24 mouse cellular contexts compared by ENCODE assay signal in the genomic region with DNA sequence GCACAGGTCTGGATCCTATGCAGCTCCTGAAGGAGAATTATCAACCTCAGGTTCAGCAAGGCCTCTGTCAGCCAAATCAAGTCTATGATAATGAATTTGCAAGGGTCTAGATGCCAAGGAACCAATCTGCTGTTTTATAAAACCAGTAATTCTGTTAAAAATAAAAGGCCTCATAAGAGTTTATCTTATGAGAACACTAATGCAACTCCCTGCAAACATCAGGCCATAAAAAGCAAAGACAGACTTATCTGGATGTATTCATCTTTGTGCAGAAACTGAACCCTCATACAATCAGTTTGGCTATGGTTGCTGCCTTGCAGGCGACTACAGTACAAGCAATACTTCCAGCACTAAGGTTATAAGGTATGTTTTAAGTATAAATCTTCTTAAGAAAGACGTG. TPM values are rescaled to one million over a fixed set of nuclear protein-coding genes. Genes with fewer than 3 reads are reported as not detected.
DNase-seq lines count a peak whose midpoint lies in the region; TF ChIP-seq lines count a peak whose summit lies in the region.
"Had no signal": no experiment of that assay in that cellular context is flagged by ENCODE, and none has a peak within 500 bp of the region (broad histone marks: within the 10 kb centered on the region; RNA-seq: fewer than 3 reads in every experiment).

No protein-coding gene starts in this region.

- no peak for TF ChIP-seq CTCF in MEL (IDR thresholded peaks at IDR 0.05 in 2 of 3, conservative IDR thresholded peaks at IDR 0.05 in 1 of 3; ENCODE audit: control insufficient read depth in 1 of 3, insufficient read depth in 1 of 3, low read depth in 2 of 3, low read length in 3 of 3, poor library complexity in 1 of 3, severe bottlenecking in 1 of 3)

- no peak overlapping the region for H3K27ac ChIP-seq in MEL (ENCODE audit: control insufficient read depth, low read depth, low read length)

- no peak for TF ChIP-seq POLR2A in MEL (IDR thresholded peaks at IDR 0.05; ENCODE audit: control insufficient read depth in 1 of 2, insufficient read depth in 1 of 2, low read depth in 1 of 2, low read length in 2 of 2, poor library complexity in 1 of 2)

- H3K9ac ChIP-seq in MEL (ENCODE audit: control insufficient read depth, low read depth, low read length, poor library complexity, severe bottlenecking), result no peak overlapping the region

- DNase-seq in MEL (ENCODE audit: low read depth, low spot score), result peak; percentile 45
- no peak for DNase-seq in cerebellum, postnatal 36 days
- DNase-seq: adrenal gland, adult 2 months; adrenal gland, adult 8-10 months; adrenal gland, postnatal 10 days; adrenal gland, postnatal 14 days; adrenal gland, postnatal 25 days; adrenal gland, postnatal 36 days; B cell, adult 2 months; cerebellum, adult 11 months; cerebellum, adult 11-12 months; cerebellum, adult 18-20 months; cerebellum, adult 2 months; cerebellum, adult 8-10 months had no signal

- H3K27me3 ChIP-seq in MEL (ENCODE audit: control insufficient read depth in 1 of 2, insufficient read depth in 2 of 2, low read length in 2 of 2), result no peaks in the 10 kb centered on the region
- H3K27me3 ChIP-seq: CH12.LX, Patski had no signal

- H3K4me1 ChIP-seq in MEL (ENCODE audit: control insufficient read depth in 1 of 2, insufficient read depth in 2 of 2, low read length in 2 of 2), result no peaks in the 10 kb centered on the region; a peak in 1 of 4 replicates

- no peak for TF ChIP-seq RAD21 in MEL (IDR thresholded peaks at IDR 0.05; ENCODE audit: low read depth, low read length)

- H3K4me3 ChIP-seq in MEL (ENCODE audit: control insufficient read depth in 1 of 2, insufficient read depth in 1 of 2, low read depth in 2 of 2, low read length in 2 of 2), result no peak overlapping the region

- H3K9me3 ChIP-seq in MEL (replicated peaks; ENCODE audit: insufficient read depth, low read length), result no peaks in the 10 kb centered on the region
- H3K9me3 ChIP-seq: G1E had no signal

- no peaks in the 10 kb centered on the region for H3K79me2 ChIP-seq in MEL (ENCODE audit: control insufficient read depth, insufficient read depth, low read length, poor library complexity)

- 0 out of 4 replicates have a peak, but pooled peaks cover 0 to 2% of the 10 kb centered on the region in 2 experiments for H3K36me3 ChIP-seq in MEL (ENCODE audit: control insufficient read depth in 1 of 2, insufficient read depth in 2 of 2, low read length in 2 of 2)
- H3K36me3 ChIP-seq: G1E had no signal

- peak; percentile 51 to 77; a peak in 3 of 4 replicates for TF ChIP-seq EP300 in MEL (IDR thresholded peaks at IDR 0.05; ENCODE audit: low read depth in 1 of 2, low read length in 2 of 2)

TF ChIP-seq in MEL, 35 proteins besides CTCF, POLR2A, EP300 and RAD21:
- TF ChIP-seq ETS1 (IDR thresholded peaks at IDR 0.05; ENCODE audit: low read depth, low read length) (no peak), TCF12 (IDR thresholded peaks at IDR 0.05; ENCODE audit: low read depth, low read length) (peak; percentile 81; the same call in 1 of the 2 replicates), RCOR1 (IDR thresholded peaks at IDR 0.05; ENCODE audit: low read depth, low read length) (peak; percentile 43), BHLHE40 (IDR thresholded peaks at IDR 0.05; ENCODE audit: borderline replicate concordance, low read depth, low read length) (no peak), MAZ (IDR thresholded peaks at IDR 0.05; ENCODE audit: low read depth, low read length) (no peak), MAFK (IDR thresholded peaks at IDR 0.05; ENCODE audit: borderline replicate concordance, low read depth, low read length) (no peak), ZMIZ1 (IDR thresholded peaks at IDR 0.05; ENCODE audit: low read depth, low read length) (no peak), TBP (IDR thresholded peaks at IDR 0.05; ENCODE audit: low read depth, low read length) (no peak), USF2 (IDR thresholded peaks at IDR 0.05; ENCODE audit: borderline replicate concordance in 1 of 2, insufficient read depth in 1 of 2, low read depth in 1 of 2, low read length in 2 of 2) (no peak), SMC3 (IDR thresholded peaks at IDR 0.05; ENCODE audit: low read depth, low read length) (no peak), NRF1 (IDR thresholded peaks at IDR 0.05; ENCODE audit: insufficient read depth, low read depth, low read length, poor library complexity, severe bottlenecking) (no peak), ZNF384 (IDR thresholded peaks at IDR 0.05; ENCODE audit: low read depth, low read length) (no peak), UBTF (IDR thresholded peaks at IDR 0.05; ENCODE audit: borderline replicate concordance, insufficient read depth, low read depth, low read length) (no peak), MYB (IDR thresholded peaks at IDR 0.05; ENCODE audit: low read depth, low read length) (peak; percentile 69), MEF2A (IDR thresholded peaks at IDR 0.05; ENCODE audit: extremely low read depth, insufficient replicate concordance, low read depth, low read length, poor library complexity, severe bottlenecking) (no peak), POLR2AphosphoS2 (IDR thresholded peaks at IDR 0.05; ENCODE audit: low read length) (no peak), HCFC1 (IDR thresholded peaks at IDR 0.05; ENCODE audit: low read depth, low read length) (no peak), ZC3H11A (IDR thresholded peaks at IDR 0.05; ENCODE audit: low read depth, low read length) (no peak), USF1 (IDR thresholded peaks at IDR 0.05; ENCODE audit: low read depth, low read length) (no peak), SIN3A (IDR thresholded peaks at IDR 0.05; ENCODE audit: low read length) (no peak), CHD2 (IDR thresholded peaks at IDR 0.05; ENCODE audit: low read length) (no peak), NELFE (IDR thresholded peaks at IDR 0.05; ENCODE audit: low read depth, low read length) (no peak), MXI1 (IDR thresholded peaks at IDR 0.05; ENCODE audit: low read depth, low read length) (no peak), ELF1 (IDR thresholded peaks at IDR 0.05; ENCODE audit: low read depth, low read length) (no peak), CHD1 (IDR thresholded peaks at IDR 0.05; ENCODE audit: low read depth, low read length) (no peak), MAX (IDR thresholded peaks at IDR 0.05; ENCODE audit: low read length) (no peak), TAL1 (IDR thresholded peaks at IDR 0.05; ENCODE audit: low read length) (no peak), E2F4 (IDR thresholded peaks at IDR 0.05; ENCODE audit: borderline replicate concordance, low read depth, low read length) (no peak), ZKSCAN1 (IDR thresholded peaks at IDR 0.05; ENCODE audit: low read depth, low read length) (no peak), POLR2AphosphoS5 (IDR thresholded peaks at IDR 0.05; ENCODE audit: borderline replicate concordance, low read depth, low read length) (no peak), MYC (IDR thresholded peaks at IDR 0.05; ENCODE audit: low read depth, low read length) (no peak), KAT2A (conservative IDR thresholded peaks at IDR 0.05; ENCODE audit: low read depth, low read length) (no peak), GABPA (IDR thresholded peaks at IDR 0.05; ENCODE audit: low read depth, low read length) (no peak), GATA1 (IDR thresholded peaks at IDR 0.05; ENCODE audit: low read depth, low read length) (peak; percentile 36)

RNA-seq across cellular contexts. Expression of a gene that starts 5.7 kb away (rescaled TPM):
- not detected in 2 replicates for total RNA-seq in MEL (2012; rRNA removed)
- not detected for polyA plus RNA-seq in MEL (2012; ENCODE audit: insufficient read depth in 1 of 2, insufficient read length in 2 of 2, low read depth in 1 of 2, low replicate concordance in 2 of 2, missing spikeins in 1 of 2)
- total RNA-seq: adrenal gland, adult 18-20 months; adrenal gland, adult 2 months; adrenal gland, adult 8-10 months; adrenal gland, postnatal 10 days; adrenal gland, postnatal 14 days; adrenal gland, postnatal 25 days; adrenal gland, postnatal 36 days; adrenal gland, postnatal 4 days; CH12.LX; ES-E14; G1E had no signal
- polyA plus RNA-seq: activated CD4-positive, CD25-positive, alpha-beta regulatory T cell, adult 4 months; adrenal gland, adult 2 months; brain, embryonic 14.5 days; C2C12; CD4-positive, CD25-positive, alpha-beta regulatory T cell, adult 4 months; cerebellum, adult 2 months; G1E had no signal
